Mouse (Mus musculus): ENCODE measurements around the gene Bmp6. TPM values are rescaled to one million over a fixed set of nuclear protein-coding genes. Genes with fewer than 3 reads are reported as not detected.

The Bmp6 gene
- polyA plus RNA-seq, 1 experiment from 2014 or later: 1.4 TPM

- no peak for ATAC-seq
- no peak overlapping the region for H3K9ac ChIP-seq (replicated peaks; ENCODE audit: low read depth, low read length)
- H3K27ac ChIP-seq (ENCODE audit: low read length): no peak overlapping the region
- no peaks in the 10 kb centered on the region for H3K4me1 ChIP-seq (replicated peaks; ENCODE audit: control insufficient read depth, insufficient read depth, low read length)
- 68% methylated on average over 6 of the region's 6 CpGs for WGBS
- no peaks in the 10 kb centered on the region for H3K27me3 ChIP-seq (replicated peaks; ENCODE audit: control insufficient read depth, insufficient read depth, low read length)
- no peak overlapping the region for H3K4me3 ChIP-seq (replicated peaks; ENCODE audit: low read length)
- H3K4me2 ChIP-seq (ENCODE audit: low read length): no peak overlapping the region
- H3K36me3 ChIP-seq (ENCODE audit: control insufficient read depth, insufficient read depth): no peaks in the 10 kb centered on the region
- H3K9me3 ChIP-seq (ENCODE audit: control insufficient read depth, low read length): no peaks in the 10 kb centered on the region; the same call in 1 of the 2 replicates
Observed at GRCm38 (mm10) chr13:38376071-38376470, 31.2 kb downstream of the Bmp6 start.

- H3K27me3 ChIP-seq (replicated peaks; ENCODE audit: control insufficient read depth, insufficient read depth, low read length): no peaks in the 10 kb centered on the region
- no peaks in the 10 kb centered on the region for H3K36me3 ChIP-seq (ENCODE audit: control insufficient read depth, insufficient read depth)
- H3K4me3 ChIP-seq (replicated peaks; ENCODE audit: low read length): no peak overlapping the region
- 84% methylated on average over 9 of the region's 9 CpGs for WGBS
- no peaks in the 10 kb centered on the region for H3K4me1 ChIP-seq (replicated peaks; ENCODE audit: control insufficient read depth, insufficient read depth, low read length)
- no peak overlapping the region for H3K27ac ChIP-seq (ENCODE audit: low read length)
- H3K9me3 ChIP-seq (ENCODE audit: control insufficient read depth, low read length): no peaks in the 10 kb centered on the region; the same call in 1 of the 2 replicates
- ATAC-seq: no peak
- H3K9ac ChIP-seq (replicated peaks; ENCODE audit: low read depth, low read length): no peak overlapping the region
- no peak overlapping the region for H3K4me2 ChIP-seq (ENCODE audit: low read length)
Observed at GRCm38 (mm10) chr13:38377355-38377754, 32.4 kb downstream of the Bmp6 start.

GRCm38 (mm10) chr13:38379806-38380205, 34.9 kb downstream of the Bmp6 start:
- H3K9ac ChIP-seq (replicated peaks; ENCODE audit: low read depth, low read length): no peak overlapping the region
- no peaks in the 10 kb centered on the region for H3K4me1 ChIP-seq (replicated peaks; ENCODE audit: control insufficient read depth, insufficient read depth, low read length)
- no peaks in the 10 kb centered on the region for H3K27me3 ChIP-seq (replicated peaks; ENCODE audit: control insufficient read depth, insufficient read depth, low read length)
- H3K9me3 ChIP-seq (ENCODE audit: control insufficient read depth, low read length): no peaks in the 10 kb centered on the region
- no peak overlapping the region for H3K4me3 ChIP-seq (replicated peaks; ENCODE audit: low read length)
- WGBS: 94% methylated on average over 5 of the region's 5 CpGs
- no peak overlapping the region for H3K4me2 ChIP-seq (ENCODE audit: low read length)
- no peak for ATAC-seq
- H3K36me3 ChIP-seq (ENCODE audit: control insufficient read depth, insufficient read depth): no peaks in the 10 kb centered on the region
- H3K27ac ChIP-seq (ENCODE audit: low read length): no peak overlapping the region

- no peaks in the 10 kb centered on the region for H3K9me3 ChIP-seq (ENCODE audit: control insufficient read depth, low read length)
- H3K27ac ChIP-seq (ENCODE audit: low read length): no peak overlapping the region
- WGBS: 72% methylated on average over 3 of the region's 3 CpGs
- no peaks in the 10 kb centered on the region for H3K27me3 ChIP-seq (replicated peaks; ENCODE audit: control insufficient read depth, insufficient read depth, low read length)
- H3K4me1 ChIP-seq (replicated peaks; ENCODE audit: control insufficient read depth, insufficient read depth, low read length): no peaks in the 10 kb centered on the region
- ATAC-seq: no peak
- no peak overlapping the region for H3K9ac ChIP-seq (replicated peaks; ENCODE audit: low read depth, low read length)
- H3K4me2 ChIP-seq (ENCODE audit: low read length): no peak overlapping the region
- no peak overlapping the region for H3K4me3 ChIP-seq (replicated peaks; ENCODE audit: low read length)
- no peaks in the 10 kb centered on the region for H3K36me3 ChIP-seq (ENCODE audit: control insufficient read depth, insufficient read depth)
Observed at GRCm38 (mm10) chr13:38386035-38386559, 41.2 kb downstream of the Bmp6 start.

- H3K27ac ChIP-seq (ENCODE audit: low read length): no peak overlapping the region
- no peak overlapping the region for H3K4me2 ChIP-seq (ENCODE audit: low read length)
- H3K4me3 ChIP-seq (replicated peaks; ENCODE audit: low read length): no peak overlapping the region
- H3K9ac ChIP-seq (replicated peaks; ENCODE audit: low read depth, low read length): no peak overlapping the region
- no peaks in the 10 kb centered on the region for H3K9me3 ChIP-seq (ENCODE audit: control insufficient read depth, low read length)
- no peaks in the 10 kb centered on the region for H3K36me3 ChIP-seq (ENCODE audit: control insufficient read depth, insufficient read depth)
- WGBS: 88% methylated on average over 4 of the region's 4 CpGs
- ATAC-seq: no peak
- H3K4me1 ChIP-seq (replicated peaks; ENCODE audit: control insufficient read depth, insufficient read depth, low read length): no peaks in the 10 kb centered on the region
- H3K27me3 ChIP-seq (replicated peaks; ENCODE audit: control insufficient read depth, insufficient read depth, low read length): no peaks in the 10 kb centered on the region
Observed at GRCm38 (mm10) chr13:38387453-38388040, 42.6 kb downstream of the Bmp6 start.

- H3K36me3 ChIP-seq (ENCODE audit: control insufficient read depth, insufficient read depth): no peaks in the 10 kb centered on the region
- no peak overlapping the region for H3K9ac ChIP-seq (replicated peaks; ENCODE audit: low read depth, low read length)
- H3K4me1 ChIP-seq (replicated peaks; ENCODE audit: control insufficient read depth, insufficient read depth, low read length): no peaks in the 10 kb centered on the region
- no peaks in the 10 kb centered on the region for H3K9me3 ChIP-seq (ENCODE audit: control insufficient read depth, low read length)
- H3K4me3 ChIP-seq (replicated peaks; ENCODE audit: low read length): no peak overlapping the region
- no peak overlapping the region for H3K4me2 ChIP-seq (ENCODE audit: low read length)
- no peak overlapping the region for H3K27ac ChIP-seq (ENCODE audit: low read length)
- 77% methylated on average over 5 of the region's 5 CpGs for WGBS
- H3K27me3 ChIP-seq (replicated peaks; ENCODE audit: control insufficient read depth, insufficient read depth, low read length): no peaks in the 10 kb centered on the region
- ATAC-seq: no peak
Observed at GRCm38 (mm10) chr13:38393444-38393843, 48.5 kb downstream of the Bmp6 start.

GRCm38 (mm10) chr13:38395026-38395425, 50.1 kb downstream of the Bmp6 start:
- 90% methylated on average over 4 of the region's 4 CpGs for WGBS
- no peak for ATAC-seq
- no peak overlapping the region for H3K4me2 ChIP-seq (ENCODE audit: low read length)
- no peaks in the 10 kb centered on the region for H3K27me3 ChIP-seq (replicated peaks; ENCODE audit: control insufficient read depth, insufficient read depth, low read length)
- H3K9ac ChIP-seq (replicated peaks; ENCODE audit: low read depth, low read length): no peak overlapping the region
- H3K27ac ChIP-seq (ENCODE audit: low read length): no peak overlapping the region
- H3K4me1 ChIP-seq (replicated peaks; ENCODE audit: control insufficient read depth, insufficient read depth, low read length): no peaks in the 10 kb centered on the region
- no peaks in the 10 kb centered on the region for H3K9me3 ChIP-seq (ENCODE audit: control insufficient read depth, low read length)
- H3K4me3 ChIP-seq (replicated peaks; ENCODE audit: low read length): no peak overlapping the region
- no peaks in the 10 kb centered on the region for H3K36me3 ChIP-seq (ENCODE audit: control insufficient read depth, insufficient read depth)

- Histone ChIP-seq H3K27ac (ENCODE audit: low read length) (no peak overlapping the region), H3K27me3 (replicated peaks; ENCODE audit: control insufficient read depth, insufficient read depth, low read length) (no peaks in the 10 kb centered on the region), H3K4me3 (replicated peaks; ENCODE audit: low read length) (no peak overlapping the region), H3K4me1 (replicated peaks; ENCODE audit: control insufficient read depth, insufficient read depth, low read length) (no peaks in the 10 kb centered on the region), H3K36me3 (ENCODE audit: control insufficient read depth, insufficient read depth) (no peaks in the 10 kb centered on the region), H3K9ac (replicated peaks; ENCODE audit: low read depth, low read length) (no peak overlapping the region), H3K9me3 (ENCODE audit: control insufficient read depth, low read length) (no peaks in the 10 kb centered on the region), H3K4me2 (ENCODE audit: low read length) (no peak overlapping the region)
- ATAC-seq: no peak
- 83% methylated on average over 7 of the region's 7 CpGs for WGBS
Observed at GRCm38 (mm10) chr13:38397007-38397545, 52.2 kb downstream of the Bmp6 start.

- no peak overlapping the region for H3K4me2 ChIP-seq (ENCODE audit: low read length)
- ATAC-seq: no peak
- WGBS: 90% methylated on average over 6 of the region's 6 CpGs
Observed at GRCm38 (mm10) chr13:38398658-38399057, 53.8 kb downstream of the Bmp6 start.

More at GRCm38 (mm10) chr13:38398658-38399057, 53.8 kb downstream of the Bmp6 start:
- Histone ChIP-seq H3K4me1 (replicated peaks; ENCODE audit: control insufficient read depth, insufficient read depth, low read length) (no peaks in the 10 kb centered on the region), H3K27ac (ENCODE audit: low read length) (no peak overlapping the region), H3K36me3 (ENCODE audit: control insufficient read depth, insufficient read depth) (no peaks in the 10 kb centered on the region), H3K4me3 (replicated peaks; ENCODE audit: low read length) (no peak overlapping the region), H3K27me3 (replicated peaks; ENCODE audit: control insufficient read depth, insufficient read depth, low read length) (no peaks in the 10 kb centered on the region), H3K9me3 (ENCODE audit: control insufficient read depth, low read length) (no peaks in the 10 kb centered on the region), H3K9ac (replicated peaks; ENCODE audit: low read depth, low read length) (no peak overlapping the region)

Measured in forebrain, embryonic 16.5 days (tissue).